Mouse (Mus musculus) liver, embryonic 14.5 days (tissue): Measurements from ENCODE around the gene Gabarap. TPM values are rescaled to one million over a fixed set of nuclear protein-coding genes. Genes with fewer than 3 reads are reported as not detected.
A peak's percentile ranks its signal among the peaks of the same experiment; 100 is the strongest.

Experiments
- ATAC-seq: fragments of 200-750 bp; cut with Nextera tagmentation; 2 replicates; pipeline ENCODE4 v1.8.0; 2017; ENCODE audit warnings: moderate number of reproducible peaks, mild to moderate bottlenecking, moderate library complexity; ENCODE audit not compliant: insufficient read depth
- DNase-seq, 3 experiments: peaks; one replicate each; pipeline ENCODE4 v3.0.0-alpha.2; 2012 to 2013; ENCODE audit warnings: low read depth in 3 of 3, low spot score in 3 of 3
- H3K27ac ChIP-seq: fragments of 300-500 bp; sonication (generic); 2 replicates; pipeline ENCODE4 v1.5.1; 2014; ENCODE audit warnings: moderate library complexity, mild to moderate bottlenecking, control low read depth, inconsistent platforms
- H3K27me3 ChIP-seq: fragments of 300-500 bp; sonication (generic); 2 replicates; pipeline ENCODE4 v1.6.1; 2014; ENCODE audit warnings: mild to moderate bottlenecking, low read length, moderate library complexity; ENCODE audit not compliant: control insufficient read depth, insufficient read depth
- H3K36me3 ChIP-seq: fragments of 300-500 bp; sonication (generic); replicated peaks from 2 replicates; pipeline ENCODE4 v1.6.1; 2014; ENCODE audit warnings: low read depth; ENCODE audit not compliant: control insufficient read depth, insufficient read depth
- H3K4me1 ChIP-seq, 2 experiments: fragments of 200-500 bp in 1 of 2; fragments of 300-500 bp in 1 of 2; sonication (generic) in 1 of 2; replicated peaks; 2 replicates each; pipeline ENCODE4 v1.6.1; 2012 to 2014; ENCODE audit warnings: antibody characterized with exemption in 1 of 2, inconsistent platforms in 1 of 2, low read length in 1 of 2; ENCODE audit not compliant: control insufficient read depth in 2 of 2, insufficient read depth in 2 of 2
- H3K4me2 ChIP-seq: fragments of 300-500 bp; sonication (generic); 2 replicates; pipeline ENCODE4 v1.6.1; 2014; ENCODE audit warnings: low read depth, mild to moderate bottlenecking, control low read depth, moderate library complexity
- H3K4me3 ChIP-seq, 2 experiments: fragments of 200-500 bp in 1 of 2; fragments of 300-500 bp in 1 of 2; sonication (generic) in 1 of 2; 2 replicates each; pipeline ENCODE4 v1.5.1; 2012 to 2014; ENCODE audit warnings: low read depth in 2 of 2, low read length in 2 of 2, mild to moderate bottlenecking in 2 of 2, control low read depth in 1 of 2, inconsistent platforms in 1 of 2, moderate library complexity in 1 of 2; ENCODE audit not compliant: insufficient read depth in 1 of 2
- H3K9ac ChIP-seq: fragments of 300-500 bp; sonication (generic); replicated peaks from 2 replicates; pipeline ENCODE4 v1.6.1; 2014; ENCODE audit warnings: mild to moderate bottlenecking, control low read depth, moderate library complexity
- H3K9me3 ChIP-seq: fragments of 300-500 bp; sonication (generic); 2 replicates; pipeline ENCODE4 v1.6.1; 2016; ENCODE audit warnings: low read length, mixed read lengths; ENCODE audit not compliant: control insufficient read depth
- CTCF ChIP-seq: IDR thresholded peaks from 2 replicates; pipeline ENCODE4 v1.5.1; 2016; ENCODE audit warnings: antibody characterized with exemption, low read depth, control low read depth
- EP300 ChIP-seq: IDR thresholded peaks from 2 replicates; pipeline ENCODE4 v1.6.1; 2016; ENCODE audit warnings: antibody characterized with exemption, low read depth
- WGBS: fragments of 180-500 bp; shearing (Covaris S2); extraction: QIAGEN DNeasy Blood & Tissue Kit; methylation state at CpG from one replicate; pipeline ENCODE4 v1.1.7; 2014; ENCODE audit not compliant: insufficient replicate concordance; 5-methylcytosine and 5-hydroxymethylcytosine counted together
- polyA plus RNA-seq, 2 experiments: library from polyadenylated mRNA; depleted of rRNA in 1 of 2; stranded (reverse) in 1 of 2; unstranded in 1 of 2; fragments of >200 nt; fragmentation: Nextera tagmentation in 1 of 2; extraction: Ambion mirVana in 1 of 2; gene quantifications; 2 replicates each; pipeline versions ENCODE4 v1.2.1 to v1.2.3; 2012 to 2014

The Gabarap gene
- polyA plus RNA-seq, 2 experiments: 134 to 300 TPM

DNA sequence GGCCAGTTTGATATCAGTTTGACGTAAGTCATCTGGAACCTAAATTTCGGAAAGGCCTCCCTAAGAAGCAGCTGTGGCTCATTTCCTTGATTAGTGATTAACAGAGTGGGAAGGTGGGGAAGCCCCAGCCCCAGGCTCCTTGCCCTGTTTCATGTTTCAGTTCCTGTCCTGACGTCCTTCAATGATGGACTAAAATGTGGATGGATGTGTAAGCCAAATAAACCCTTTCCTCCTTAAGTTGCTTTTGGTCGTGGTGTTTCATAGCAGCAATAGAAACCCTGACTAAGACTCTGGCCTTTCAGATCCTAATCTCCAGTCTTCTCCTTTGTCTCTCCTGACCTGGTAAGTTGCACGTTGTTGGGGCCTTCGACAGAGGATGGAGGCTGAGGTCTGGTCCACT, 20.7 kb upstream of the Gabarap start:
- DNase-seq: no peak
- peaks cover 16% of the 10 kb centered on the region for H3K36me3 ChIP-seq
- no peak for ATAC-seq
- no peak overlapping the region for H3K4me2 ChIP-seq
- 80% methylated on average over 6 of the region's 6 CpGs for WGBS
- no peak for TF ChIP-seq CTCF
- TF ChIP-seq EP300: no peak
- H3K9ac ChIP-seq: no peak overlapping the region
- no peaks in the 10 kb centered on the region for H3K9me3 ChIP-seq
- H3K27me3 ChIP-seq: peaks cover 21% of the 10 kb centered on the region
- H3K27ac ChIP-seq: no peak overlapping the region
- H3K4me3 ChIP-seq: no peak overlapping the region
- peaks cover 6 to 8% of the 10 kb centered on the region in 2 experiments; a peak in 2 of 4 replicates for H3K4me1 ChIP-seq

DNA sequence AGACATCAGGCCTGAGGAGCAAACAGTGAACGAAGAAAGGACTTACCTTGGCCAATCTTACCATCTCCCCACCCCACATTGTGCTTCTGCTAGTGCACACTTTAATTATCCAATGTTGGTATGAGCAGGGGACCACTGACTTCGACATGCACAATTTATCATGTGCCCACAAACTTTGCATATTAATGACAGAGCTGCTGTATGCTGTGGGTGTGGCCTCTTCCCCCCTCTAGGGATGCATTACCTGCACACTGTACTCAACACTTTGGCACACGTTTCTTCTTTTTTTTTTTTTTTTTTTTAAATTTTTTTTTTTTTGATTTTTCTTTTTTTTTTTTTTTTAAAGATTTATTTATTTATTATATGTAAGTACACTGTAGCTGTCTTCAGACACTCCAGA, 20.2 kb upstream of the Gabarap start:
- H3K4me2 ChIP-seq: no peak overlapping the region
- H3K27ac ChIP-seq: no peak overlapping the region
- peaks cover 5 to 8% of the 10 kb centered on the region in 2 experiments; a peak in 2 of 4 replicates for H3K4me1 ChIP-seq
- H3K9me3 ChIP-seq: no peaks in the 10 kb centered on the region
- H3K36me3 ChIP-seq: peaks cover 16% of the 10 kb centered on the region
- H3K9ac ChIP-seq: no peak overlapping the region
- TF ChIP-seq CTCF: no peak
- TF ChIP-seq EP300: no peak
- 62% methylated on average over 3 of the region's 3 CpGs for WGBS
- peaks cover 15% of the 10 kb centered on the region for H3K27me3 ChIP-seq
- ATAC-seq (no peak), DNase-seq (no peak)
- H3K4me3 ChIP-seq: no peak overlapping the region

DNA sequence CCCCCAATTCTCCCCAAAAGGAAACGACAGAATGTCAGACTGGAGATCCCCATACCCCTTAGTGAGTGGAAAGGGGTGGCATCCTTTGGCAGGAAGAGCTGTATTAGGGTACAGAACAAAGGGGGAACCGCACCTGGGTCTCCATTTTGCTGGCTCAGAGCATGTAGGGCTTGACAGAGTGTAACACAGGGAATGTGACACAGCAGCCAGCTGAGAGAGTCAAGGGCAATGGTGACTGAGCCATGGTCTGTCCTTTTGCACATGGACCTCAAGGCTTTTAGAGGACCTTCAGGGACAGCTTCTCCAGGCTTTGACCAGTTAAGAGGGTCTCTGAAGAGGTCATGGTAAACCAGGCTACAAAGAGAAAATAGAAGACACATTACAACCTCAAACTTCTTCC, 16.0 kb upstream of the Gabarap start:
- Histone ChIP-seq H3K9me3 (no peaks in the 10 kb centered on the region), H3K9ac (no peak overlapping the region), H3K27me3 (no peaks in the 10 kb centered on the region), H3K4me3 (no peak overlapping the region), H3K4me1 (peaks cover 0 to 5% of the 10 kb centered on the region in 2 experiments; a peak in 3 of 4 replicates), H3K4me2 (no peak overlapping the region), H3K27ac (no peak overlapping the region), H3K36me3 (peaks cover 16% of the 10 kb centered on the region)
- 63% methylated on average over 2 of the region's 2 CpGs for whole genome bisulfite sequencing
- no peak for TF ChIP-seq CTCF
- TF ChIP-seq EP300: no peak
- no peak for ATAC-seq
- no peak for DNase-seq

DNA sequence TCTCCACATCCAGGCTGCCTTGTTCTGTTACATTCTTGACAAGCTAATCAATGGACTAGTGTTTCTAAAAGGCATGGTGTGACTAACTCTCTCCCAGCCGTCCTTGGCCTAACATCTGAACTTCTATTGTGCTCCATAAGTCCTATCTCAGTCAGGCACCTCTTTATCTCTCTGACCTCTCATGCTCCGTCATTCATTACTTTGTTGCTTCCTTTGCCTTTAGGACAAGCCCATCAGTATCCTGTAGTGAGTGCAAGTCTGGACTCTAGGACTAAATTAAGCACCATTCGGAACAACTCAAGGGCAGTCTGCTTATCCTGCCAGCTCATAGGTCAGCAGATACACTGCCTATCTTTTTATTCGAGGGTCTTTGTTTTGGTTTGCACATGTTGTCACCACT, 14.7 kb upstream of the Gabarap start:
- 57% methylated on average over 4 of the region's 4 CpGs for WGBS
- Histone ChIP-seq H3K4me2 (no peak overlapping the region), H3K9me3 (no peaks in the 10 kb centered on the region), H3K27ac (no peak overlapping the region), H3K36me3 (peaks cover 16% of the 10 kb centered on the region), H3K4me3 (no peak overlapping the region), H3K4me1 (peaks cover 0 to 5% of the 10 kb centered on the region in 2 experiments; a peak in 3 of 4 replicates), H3K9ac (no peak overlapping the region), H3K27me3 (no peaks in the 10 kb centered on the region)
- ATAC-seq (no peak), DNase-seq (no peak)
- no peak for TF ChIP-seq EP300
- no peak for TF ChIP-seq CTCF

DNA sequence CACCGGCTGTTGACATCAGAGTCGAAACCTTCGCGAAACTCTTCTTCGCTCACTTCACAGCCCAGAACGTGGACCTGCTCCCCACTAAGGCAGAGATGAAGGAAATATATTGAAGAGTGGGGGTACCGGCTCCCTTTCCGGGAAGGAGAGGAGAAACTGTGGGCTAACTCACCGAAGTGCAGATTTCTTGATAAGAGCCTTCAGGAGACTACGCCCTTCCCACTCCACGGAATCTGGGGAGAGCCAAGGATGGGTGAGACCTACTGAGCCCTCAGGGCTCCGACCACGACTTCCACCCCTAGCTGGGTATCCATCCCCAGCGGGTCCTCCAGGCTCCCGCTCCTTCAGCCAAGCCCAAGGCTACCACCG, 11.1 kb upstream of the Gabarap start:
- 2% methylated on average over 16 of the region's 16 CpGs for WGBS
- Histone ChIP-seq H3K27me3 (no peaks in the 10 kb centered on the region), H3K4me2 (peak overlapping the region; percentile 95), H3K36me3 (peaks cover 18% of the 10 kb centered on the region), H3K4me3 (peak overlapping the region; percentile 97 to 98), H3K27ac (peak overlapping the region; percentile 89), H3K9ac (peak overlapping the region; percentile 98), H3K9me3 (no peaks in the 10 kb centered on the region), H3K4me1 (peaks cover 15 to 18% of the 10 kb centered on the region in 2 experiments)
- TF ChIP-seq EP300: no peak
- TF ChIP-seq CTCF: no peak
- ATAC-seq (peak; percentile 38), DNase-seq (peak in 1 of 3 experiments; percentile 45)
